Mouse (Mus musculus) neural tube, embryonic 13.5 days (tissue): ENCODE data around the gene Trappc10. TPM values are rescaled to one million over a fixed set of nuclear protein-coding genes. Genes with fewer than 3 reads are reported as not detected.

Experiments
- ATAC-seq: fragments of 200-750 bp; cut with Nextera tagmentation; 2 replicates; pipeline ENCODE4 v1.8.0; 2017; ENCODE audit warnings: low read depth, mild to moderate bottlenecking, moderate TSS enrichment, moderate library complexity
- H3K27ac ChIP-seq: fragments of 300-500 bp; sonication (generic); replicated peaks from 2 replicates; pipeline ENCODE4 v1.5.1; 2015; ENCODE audit warnings: moderate library complexity, mild to moderate bottlenecking, inconsistent platforms
- H3K27me3 ChIP-seq: fragments of 300-500 bp; sonication (generic); 2 replicates; pipeline ENCODE4 v1.6.1; 2015; ENCODE audit warnings: mild to moderate bottlenecking, inconsistent platforms
- H3K36me3 ChIP-seq: fragments of 300-500 bp; sonication (generic); 2 replicates; pipeline ENCODE4 v1.6.1; 2015; ENCODE audit warnings: mild to moderate bottlenecking, inconsistent platforms
- H3K4me1 ChIP-seq: fragments of 300-500 bp; sonication (generic); replicated peaks from 2 replicates; pipeline ENCODE4 v1.6.1; 2015; ENCODE audit warnings: inconsistent platforms
- H3K4me2 ChIP-seq: fragments of 300-500 bp; sonication (generic); 2 replicates; pipeline ENCODE4 v1.6.1; 2015; ENCODE audit warnings: inconsistent platforms, mild to moderate bottlenecking, moderate library complexity
- H3K4me3 ChIP-seq: fragments of 300-500 bp; sonication (generic); 2 replicates; pipeline ENCODE4 v1.5.1; 2015; ENCODE audit warnings: mild to moderate bottlenecking, inconsistent platforms
- H3K9ac ChIP-seq: fragments of 300-500 bp; sonication (generic); 2 replicates; pipeline ENCODE4 v1.6.1; 2015; ENCODE audit warnings: moderate library complexity, mild to moderate bottlenecking, inconsistent platforms
- H3K9me3 ChIP-seq: fragments of 300-500 bp; sonication (generic); 2 replicates; pipeline ENCODE4 v1.6.1; 2016; ENCODE audit warnings: inconsistent platforms
- WGBS: fragments of 180-500 bp; shearing (Covaris S2); methylation state at CpG from one replicate; pipeline ENCODE4 v1.1.7; 2015; 5-methylcytosine and 5-hydroxymethylcytosine counted together
- polyA plus RNA-seq: library from polyadenylated mRNA; unstranded; fragments of >200 nt; fragmentation: Nextera tagmentation; extraction: Ambion mirVana; gene quantifications from 2 replicates; pipeline ENCODE4 v1.2.1, GENCODE M21; 2015

The Trappc10 gene
- polyA plus RNA-seq, 1 experiment from 2014 or later = 26.0 TPM

- H3K36me3 ChIP-seq = peaks cover 64% of the 10 kb centered on the region
- H3K4me2 ChIP-seq = peak overlapping the region; percentile 99
- no peaks in the 10 kb centered on the region for H3K27me3 ChIP-seq
- peak overlapping the region; percentile 64 for H3K27ac ChIP-seq
- H3K4me1 ChIP-seq = peaks cover 15% of the 10 kb centered on the region
- H3K9me3 ChIP-seq = no peaks in the 10 kb centered on the region
- peak; percentile 34 for ATAC-seq
- H3K4me3 ChIP-seq = peak overlapping the region; percentile 78
- H3K9ac ChIP-seq = peak overlapping the region; percentile 71
- 25% methylated on average over 9 of the region's 9 CpGs for WGBS
Observed at GRCm38 (mm10) chr10:78185381-78185725, 59.1 kb downstream of the Trappc10 start.

GRCm38 (mm10) chr10:78184531-78185380, 59.7 kb downstream of the Trappc10 start, which contains the start of gene Pwp2:
Gene Pwp2 (minus strand): TSS chr10:78185149.
- peak within 1 kb of the TSS; percentile 71 for H3K9ac ChIP-seq
- H3K4me1 ChIP-seq = peaks cover 15% of the 10 kb centered on the region
- no peaks in the 10 kb centered on the region for H3K9me3 ChIP-seq
- H3K27ac ChIP-seq = peak within 1 kb of the TSS; percentile 64
- peak within 1 kb of the TSS; percentile 99 for H3K4me2 ChIP-seq
- H3K36me3 ChIP-seq = peaks cover 64% of the 10 kb centered on the region
- no peaks in the 10 kb centered on the region for H3K27me3 ChIP-seq
- ATAC-seq = peak; percentile 98
- H3K4me3 ChIP-seq = peak within 1 kb of the TSS; percentile 78
- 2% methylated on average over 47 of the region's 47 CpGs for WGBS

- no peaks in the 10 kb centered on the region for H3K27me3 ChIP-seq
- H3K9me3 ChIP-seq = no peaks in the 10 kb centered on the region
- H3K9ac ChIP-seq = no peak overlapping the region
- WGBS = 89% methylated on average over 3 of the region's 3 CpGs
- no peak overlapping the region for H3K4me2 ChIP-seq
- H3K27ac ChIP-seq = no peak overlapping the region
- no peak for ATAC-seq
- peaks cover 64% of the 10 kb centered on the region for H3K36me3 ChIP-seq
- 0 out of 2 replicates have a peak overlapping the region, but pooled peaks have one; percentile 78 for H3K4me3 ChIP-seq
- H3K4me1 ChIP-seq = peaks cover 15% of the 10 kb centered on the region
Observed at GRCm38 (mm10) chr10:78183577-78183976, 60.9 kb downstream of the Trappc10 start.

- Histone ChIP-seq H3K36me3 (peaks cover 64% of the 10 kb centered on the region), H3K9me3 (no peaks in the 10 kb centered on the region), H3K9ac (no peak overlapping the region), H3K4me3 (no peak overlapping the region), H3K27me3 (no peaks in the 10 kb centered on the region), H3K27ac (no peak overlapping the region), H3K4me2 (no peak overlapping the region), H3K4me1 (peaks cover 15% of the 10 kb centered on the region)
- ATAC-seq = no peak
- WGBS = 95% methylated on average over 17 of the region's 17 CpGs
Observed at GRCm38 (mm10) chr10:78182321-78182720, 62.1 kb downstream of the Trappc10 start.

- no peak overlapping the region for H3K27ac ChIP-seq
- H3K4me3 ChIP-seq = no peak overlapping the region
- H3K9me3 ChIP-seq = no peaks in the 10 kb centered on the region
- no peak overlapping the region for H3K9ac ChIP-seq
- no peaks in the 10 kb centered on the region for H3K27me3 ChIP-seq
- peaks cover 7% of the 10 kb centered on the region for H3K4me1 ChIP-seq
- WGBS = 93% methylated on average over 5 of the region's 5 CpGs
- no peak for ATAC-seq
- peaks cover 87% of the 10 kb centered on the region for H3K36me3 ChIP-seq
- H3K4me2 ChIP-seq = no peak overlapping the region
Observed at GRCm38 (mm10) chr10:78174474-78174873, 70.0 kb downstream of the Trappc10 start.

- Histone ChIP-seq H3K4me2 (no peak overlapping the region), H3K9me3 (no peaks in the 10 kb centered on the region), H3K4me3 (no peak overlapping the region), H3K9ac (no peak overlapping the region), H3K27me3 (no peaks in the 10 kb centered on the region), H3K36me3 (peaks cover 70% of the 10 kb centered on the region), H3K4me1 (peaks cover 29% of the 10 kb centered on the region), H3K27ac (no peak overlapping the region)
- 94% methylated on average over 9 of the region's 9 CpGs for WGBS
- no peak for ATAC-seq
Observed at GRCm38 (mm10) chr10:78171581-78171980, 72.9 kb downstream of the Trappc10 start.

GRCm38 (mm10) chr10:78171057-78171456, 73.4 kb downstream of the Trappc10 start:
- ATAC-seq = no peak
- no peaks in the 10 kb centered on the region for H3K27me3 ChIP-seq
- 94% methylated on average over 7 of the region's 7 CpGs for WGBS
- H3K9ac ChIP-seq = no peak overlapping the region
- no peak overlapping the region for H3K27ac ChIP-seq
- peaks cover 70% of the 10 kb centered on the region for H3K36me3 ChIP-seq
- H3K4me1 ChIP-seq = peaks cover 29% of the 10 kb centered on the region
- H3K4me3 ChIP-seq = no peak overlapping the region
- no peaks in the 10 kb centered on the region for H3K9me3 ChIP-seq
- H3K4me2 ChIP-seq = no peak overlapping the region

- peak overlapping the region; percentile 84 for H3K4me2 ChIP-seq
- H3K36me3 ChIP-seq = peaks cover 70% of the 10 kb centered on the region
- no peak for ATAC-seq
- H3K27ac ChIP-seq = peak overlapping the region; percentile 67
- WGBS = 52% methylated on average over 2 of the region's 2 CpGs
- peaks cover 29% of the 10 kb centered on the region for H3K4me1 ChIP-seq
- no peaks in the 10 kb centered on the region for H3K9me3 ChIP-seq
- no peaks in the 10 kb centered on the region for H3K27me3 ChIP-seq
- H3K4me3 ChIP-seq = peak overlapping the region; percentile 80; the same call in 1 of the 2 replicates
- peak overlapping the region; percentile 49; the same call in 1 of the 2 replicates for H3K9ac ChIP-seq
Observed at GRCm38 (mm10) chr10:78170445-78170844, 74.0 kb downstream of the Trappc10 start.

GRCm38 (mm10) chr10:78169281-78170042, 75.0 kb downstream of the Trappc10 start, which contains the start of gene D10Jhu81e:
Gene D10Jhu81e (minus strand): TSS chr10:78169782.
- H3K27ac ChIP-seq = peak within 1 kb of the TSS; percentile 77
- WGBS = 2% methylated on average over 50 of the region's 50 CpGs
- peak within 1 kb of the TSS; percentile 84 for H3K4me2 ChIP-seq
- no peaks in the 10 kb centered on the region for H3K9me3 ChIP-seq
- H3K9ac ChIP-seq = peak within 1 kb of the TSS; percentile 89
- no peaks in the 10 kb centered on the region for H3K27me3 ChIP-seq
- peaks cover 29% of the 10 kb centered on the region for H3K4me1 ChIP-seq
- peak within 1 kb of the TSS; percentile 80 for H3K4me3 ChIP-seq
- H3K36me3 ChIP-seq = peaks cover 69% of the 10 kb centered on the region
- peak; percentile 96 for ATAC-seq

GRCm38 (mm10) chr10:78168792-78169191, 75.6 kb downstream of the Trappc10 start:
- Histone ChIP-seq H3K36me3 (peaks cover 68% of the 10 kb centered on the region), H3K9ac (peak overlapping the region; percentile 89), H3K9me3 (no peaks in the 10 kb centered on the region), H3K4me3 (peak overlapping the region; percentile 80), H3K27me3 (no peaks in the 10 kb centered on the region), H3K4me1 (peaks cover 29% of the 10 kb centered on the region), H3K27ac (no peak overlapping the region), H3K4me2 (peak overlapping the region; percentile 84)
- WGBS = 87% methylated on average over 11 of the region's 11 CpGs
- no peak for ATAC-seq

GRCm38 (mm10) chr10:78167775-78168174, 76.7 kb downstream of the Trappc10 start:
- no peak overlapping the region for H3K4me2 ChIP-seq
- no peak for ATAC-seq
- H3K36me3 ChIP-seq = peaks cover 68% of the 10 kb centered on the region
- H3K27me3 ChIP-seq = no peaks in the 10 kb centered on the region
- no peak overlapping the region for H3K4me3 ChIP-seq
- peaks cover 29% of the 10 kb centered on the region for H3K4me1 ChIP-seq
- H3K27ac ChIP-seq = no peak overlapping the region
- no peak overlapping the region for H3K9ac ChIP-seq
- H3K9me3 ChIP-seq = no peaks in the 10 kb centered on the region

GRCm38 (mm10) chr10:78167333-78167732, 77.1 kb downstream of the Trappc10 start:
- H3K9ac ChIP-seq = no peak overlapping the region
- no peaks in the 10 kb centered on the region for H3K27me3 ChIP-seq
- no peak overlapping the region for H3K27ac ChIP-seq
- H3K4me1 ChIP-seq = peaks cover 29% of the 10 kb centered on the region
- peaks cover 68% of the 10 kb centered on the region for H3K36me3 ChIP-seq
- no peak overlapping the region for H3K4me3 ChIP-seq
- H3K9me3 ChIP-seq = no peaks in the 10 kb centered on the region
- 78% methylated on average over 7 of the region's 7 CpGs for WGBS
- no peak for ATAC-seq
- H3K4me2 ChIP-seq = no peak overlapping the region
